29 mouse cellular contexts compared by ENCODE assay signal in genomic region chr4:51889280-51889679, GRCm38 (mm10).
"Had no signal": no experiment of that assay in that cellular context is flagged by ENCODE, and none has a peak within 500 bp of the region (broad histone marks: within the 10 kb centered on the region; RNA-seq: fewer than 3 reads in every experiment).

No protein-coding gene starts in this region.

- H3K9me3 ChIP-seq: heart, embryonic 10.5 days; hindbrain, embryonic 10.5 days; hindbrain, embryonic 12.5 days; intestine, embryonic 15.5 days; kidney, embryonic 15.5 days; limb, embryonic 10.5 days; limb, embryonic 12.5 days; liver, embryonic 13.5 days; liver, embryonic 15.5 days had no signal

- H3K9ac ChIP-seq: heart, embryonic 12.5 days; hindbrain, embryonic 12.5 days; hindbrain, embryonic 14.5 days; intestine, embryonic 15.5 days; kidney, embryonic 15.5 days; limb, embryonic 12.5 days; liver, embryonic 13.5 days; liver, embryonic 15.5 days; liver, postnatal 0 days had no signal

- H3K4me3 ChIP-seq: heart, embryonic 10.5 days; heart, embryonic 12.5 days; hindbrain, embryonic 10.5 days; hindbrain, embryonic 12.5 days; intestine, embryonic 15.5 days; kidney, embryonic 15.5 days; layer of hippocampus, adult 2 months; left cerebral cortex, adult 2 months; limb, embryonic 10.5 days; limb, embryonic 12.5 days; liver, embryonic 13.5 days; liver, embryonic 15.5 days had no signal

- H3K27ac ChIP-seq: heart, embryonic 10.5 days; hindbrain, embryonic 10.5 days; hindbrain, embryonic 12.5 days; hindbrain, embryonic 14.5 days; intestine, embryonic 15.5 days; kidney, embryonic 15.5 days; kidney, postnatal 0 days; layer of hippocampus, adult 2 months; left cerebral cortex, adult 2 months; limb, embryonic 10.5 days; limb, embryonic 12.5 days; liver, embryonic 13.5 days; liver, embryonic 15.5 days had no signal

- H3K4me2 ChIP-seq: heart, embryonic 12.5 days; hindbrain, embryonic 12.5 days; hindbrain, embryonic 14.5 days; intestine, embryonic 15.5 days; kidney, embryonic 15.5 days; limb, embryonic 12.5 days; liver, embryonic 11.5 days; liver, embryonic 13.5 days; liver, embryonic 15.5 days had no signal

- H3K4me1 ChIP-seq: heart, embryonic 10.5 days; heart, embryonic 12.5 days; hindbrain, embryonic 10.5 days; hindbrain, embryonic 12.5 days; intestine, embryonic 15.5 days; kidney, embryonic 15.5 days; limb, embryonic 10.5 days; limb, embryonic 12.5 days; liver, embryonic 13.5 days; liver, embryonic 15.5 days had no signal

- DNase-seq: gastrocnemius, postnatal 10 days; gastrocnemius, postnatal 25 days; heart, adult 18-20 months; heart, postnatal 10 days; heart, postnatal 4 days; kidney, adult 11 months; kidney, adult 2 months; kidney, adult 9 months; kidney, postnatal 14 days; kidney, postnatal 4 days; liver; liver, embryonic 13.5 days; liver, postnatal 0 days had no signal

- H3K27me3 ChIP-seq: heart, embryonic 12.5 days; hindbrain, embryonic 12.5 days; intestine, embryonic 15.5 days; kidney, embryonic 15.5 days; limb, embryonic 12.5 days; liver, embryonic 13.5 days; liver, embryonic 15.5 days had no signal

- H3K36me3 ChIP-seq: heart, embryonic 10.5 days; heart, embryonic 12.5 days; hindbrain, embryonic 10.5 days; hindbrain, embryonic 12.5 days; intestine, embryonic 15.5 days; kidney, embryonic 15.5 days; limb, embryonic 10.5 days; limb, embryonic 12.5 days; liver, embryonic 13.5 days; liver, embryonic 15.5 days had no signal

- ATAC-seq: hindbrain, embryonic 16.5 days; inflammation-experienced regulatory T-cells, adult 6 months; intestine, embryonic 15.5 days; liver, postnatal 0 days had no signal
